Mouse (Mus musculus) urinary bladder, postnatal 14 days (tissue): ENCODE measurements around the gene Mamdc4.

Source experiments
- DNase-seq: peaks from one replicate; pipeline ENCODE4 v3.0.0; 2021; ENCODE audit warnings: low spot score

The Mamdc4 gene

DNA sequence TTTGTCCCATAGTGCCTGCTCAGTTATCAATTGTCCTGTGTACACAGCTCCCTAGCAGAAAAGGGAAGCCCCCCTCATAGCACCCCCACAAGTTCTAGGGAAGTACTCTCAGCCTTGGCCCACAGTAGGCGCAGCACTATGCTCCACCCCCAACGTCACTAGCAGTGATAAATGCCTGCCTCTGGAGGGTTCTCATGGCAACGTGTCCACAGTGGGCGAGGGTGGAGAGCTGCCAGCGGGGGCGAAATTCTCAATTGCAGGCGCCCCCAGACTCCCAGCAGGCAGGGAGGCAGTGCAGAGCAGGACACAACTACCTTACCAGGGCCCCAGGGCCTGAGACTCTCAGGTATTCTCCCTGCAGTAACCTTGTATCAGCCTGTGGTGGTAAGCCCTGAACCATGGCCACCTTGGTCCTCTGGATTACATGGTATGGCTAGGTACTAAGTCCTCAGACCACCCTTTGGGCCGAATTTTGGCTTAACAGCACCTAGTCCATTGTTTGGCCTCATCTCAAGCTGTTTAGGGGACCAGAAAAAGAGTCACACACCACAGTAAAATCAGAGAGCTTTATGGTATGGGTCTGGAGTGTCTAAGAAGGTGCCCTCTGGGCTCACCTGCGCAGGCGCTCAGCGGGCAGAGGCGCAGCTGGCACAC is 7.9 kb upstream of the Mamdc4 start:
- no peak for DNase-seq

DNA sequence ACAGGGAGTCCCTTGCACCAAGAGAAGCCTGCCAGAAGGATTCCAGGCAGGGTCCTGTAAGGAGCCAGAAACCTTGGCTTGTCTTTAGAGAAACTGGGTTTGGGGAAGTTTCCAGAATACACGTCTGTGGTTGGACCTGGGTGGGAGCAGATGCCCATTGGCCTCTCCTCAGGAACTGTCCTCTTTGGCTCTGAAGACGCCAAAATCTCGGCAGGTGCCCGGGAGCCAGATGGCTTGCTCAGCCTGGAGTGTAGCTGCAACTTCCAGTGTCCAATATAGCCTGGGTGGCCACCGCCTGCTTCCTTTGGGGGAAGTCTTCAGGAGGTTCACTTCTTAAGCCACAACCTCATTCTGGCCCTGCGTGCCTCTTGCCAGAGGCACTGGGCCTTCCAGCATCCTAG is 7.3 kb upstream of the Mamdc4 start:
- no peak for DNase-seq

DNA sequence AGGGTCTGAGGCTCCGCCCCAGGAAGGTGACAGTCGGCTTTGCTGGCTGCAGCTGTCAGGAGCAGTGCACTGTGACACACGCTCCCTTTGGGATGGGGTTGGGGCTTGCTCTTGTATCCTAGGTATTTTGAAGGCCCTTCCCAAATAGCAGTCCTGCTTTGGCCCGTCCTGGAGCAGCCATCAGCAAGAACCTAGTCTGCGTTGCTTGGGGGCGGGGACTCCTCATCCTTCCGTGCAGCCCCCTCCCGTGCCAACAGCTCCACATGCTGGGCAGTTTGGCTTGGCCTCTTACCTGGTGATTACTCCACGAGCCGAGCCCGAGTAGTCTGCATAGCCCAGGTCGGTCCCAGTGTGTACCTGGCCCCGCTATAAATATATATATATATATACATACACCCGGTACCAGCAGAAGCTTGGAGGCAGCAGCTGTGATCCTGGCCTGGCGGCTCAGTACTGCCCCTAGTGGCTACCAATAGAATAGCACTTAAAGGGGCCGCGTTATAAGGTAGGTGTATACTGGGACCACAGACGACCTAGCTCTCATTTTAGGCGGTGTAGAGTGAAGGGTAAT is 6.7 kb upstream of the Mamdc4 start, which contains the start of gene Ajm1:
Ajm1 (minus strand) TSS at position 464 of the 571 bp plus-strand sequence.
- no peak for DNase-seq

DNA sequence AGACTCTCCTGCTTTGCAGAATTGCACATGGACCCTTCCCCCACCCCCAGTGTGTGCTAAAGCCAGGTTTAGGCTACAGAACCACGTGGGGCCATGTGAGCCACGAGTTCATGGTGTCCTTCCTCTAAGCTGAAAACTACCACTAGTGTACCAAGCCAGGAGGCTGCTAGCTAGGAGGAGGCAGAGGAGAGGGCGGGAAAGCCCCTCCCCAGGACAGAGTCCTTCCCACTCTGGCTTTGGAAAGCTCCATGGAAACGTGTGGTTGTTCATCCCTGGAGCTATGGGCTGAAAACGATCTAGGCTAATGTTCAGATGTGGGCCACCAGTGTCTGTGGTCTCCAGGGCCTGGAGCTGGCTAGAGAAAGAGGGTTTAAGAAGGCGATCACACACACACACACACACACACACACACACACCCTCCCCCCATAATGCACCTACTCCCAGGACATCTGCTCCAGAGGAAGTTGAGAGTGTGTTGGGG is 6.0 kb upstream of the Mamdc4 start:
- no peak for DNase-seq

DNA sequence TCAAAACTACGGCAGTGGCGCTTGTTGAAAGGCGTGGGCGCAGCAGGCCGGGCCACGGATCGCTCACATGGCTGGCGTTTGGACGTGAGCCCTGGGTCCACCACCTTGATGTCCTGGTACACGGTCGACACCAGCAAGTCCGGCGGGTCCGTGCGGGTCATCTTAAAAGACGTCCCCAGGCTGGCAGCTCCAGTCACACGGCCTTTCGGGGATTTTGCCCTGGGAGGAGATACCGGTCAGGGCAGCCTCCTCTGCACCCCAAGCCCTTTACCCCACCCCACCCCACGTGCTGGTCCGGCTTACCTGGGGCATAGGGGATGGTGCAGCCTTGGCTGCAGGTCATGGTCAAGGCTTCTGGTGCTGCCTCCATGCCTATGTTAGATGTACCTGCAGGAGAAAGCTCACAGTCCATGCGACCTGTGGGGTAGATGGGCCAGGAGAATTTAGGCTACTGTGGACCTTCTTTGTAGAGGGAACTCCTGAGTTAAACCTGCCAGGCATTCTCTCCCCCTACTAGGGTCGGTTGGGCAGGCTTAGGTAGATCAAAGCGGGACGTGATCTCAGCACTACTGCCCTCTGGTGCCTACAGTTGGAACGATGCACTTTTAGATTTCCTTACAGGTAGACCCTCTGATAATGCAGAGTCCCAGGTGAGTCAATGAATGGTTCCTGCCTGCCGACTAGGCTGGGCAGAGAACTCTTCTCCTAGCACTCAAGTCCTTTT is 5.3 kb upstream of the Mamdc4 start:
- DNase-seq: no peak

DNA sequence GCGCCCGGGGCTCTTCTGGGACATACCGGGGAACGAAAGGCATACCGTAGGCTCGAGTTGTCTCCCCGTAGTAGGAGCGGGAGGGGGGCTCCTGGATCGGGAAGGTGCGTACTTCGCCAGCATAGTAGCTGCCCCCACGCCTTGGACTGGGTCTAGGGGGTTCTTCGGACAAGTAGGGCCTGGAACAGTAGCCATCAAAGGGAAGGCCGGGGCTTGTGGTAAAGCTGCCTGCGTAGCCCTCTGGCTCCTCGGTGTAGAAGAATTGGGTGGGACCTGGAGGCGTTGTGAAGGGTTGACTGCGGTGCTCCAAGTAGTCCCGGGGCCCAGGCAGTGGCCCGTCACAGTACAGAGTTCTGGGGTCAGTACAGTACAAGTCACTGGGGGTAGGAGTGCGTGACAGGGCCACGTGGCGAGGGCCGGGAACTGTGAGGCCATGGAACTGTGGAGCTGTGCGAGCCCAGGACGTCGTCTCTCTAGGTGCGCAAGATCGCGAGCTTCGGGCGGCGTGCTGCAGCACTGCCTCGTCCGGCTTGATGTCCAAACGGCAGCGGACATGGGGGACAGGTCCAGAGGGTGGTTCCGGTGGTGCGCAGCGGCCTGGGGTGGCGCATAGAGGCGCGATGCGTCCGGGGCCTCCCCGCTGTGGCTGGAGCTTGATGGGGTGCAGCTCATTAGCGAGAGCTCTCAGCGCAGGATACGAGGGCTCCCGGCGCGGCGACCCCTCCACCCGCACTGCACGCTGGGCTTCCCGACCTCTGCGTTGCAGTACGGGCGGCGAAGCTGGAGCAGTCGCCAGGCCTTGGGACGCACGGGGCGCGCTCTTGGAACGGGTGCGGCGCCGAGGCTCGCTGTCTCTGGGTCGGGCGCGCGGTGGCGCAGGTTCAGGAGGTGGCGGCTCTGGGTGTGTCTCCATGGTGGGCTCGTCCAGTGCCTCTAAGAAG is 4.4 kb upstream of the Mamdc4 start:
- no peak for DNase-seq

DNA sequence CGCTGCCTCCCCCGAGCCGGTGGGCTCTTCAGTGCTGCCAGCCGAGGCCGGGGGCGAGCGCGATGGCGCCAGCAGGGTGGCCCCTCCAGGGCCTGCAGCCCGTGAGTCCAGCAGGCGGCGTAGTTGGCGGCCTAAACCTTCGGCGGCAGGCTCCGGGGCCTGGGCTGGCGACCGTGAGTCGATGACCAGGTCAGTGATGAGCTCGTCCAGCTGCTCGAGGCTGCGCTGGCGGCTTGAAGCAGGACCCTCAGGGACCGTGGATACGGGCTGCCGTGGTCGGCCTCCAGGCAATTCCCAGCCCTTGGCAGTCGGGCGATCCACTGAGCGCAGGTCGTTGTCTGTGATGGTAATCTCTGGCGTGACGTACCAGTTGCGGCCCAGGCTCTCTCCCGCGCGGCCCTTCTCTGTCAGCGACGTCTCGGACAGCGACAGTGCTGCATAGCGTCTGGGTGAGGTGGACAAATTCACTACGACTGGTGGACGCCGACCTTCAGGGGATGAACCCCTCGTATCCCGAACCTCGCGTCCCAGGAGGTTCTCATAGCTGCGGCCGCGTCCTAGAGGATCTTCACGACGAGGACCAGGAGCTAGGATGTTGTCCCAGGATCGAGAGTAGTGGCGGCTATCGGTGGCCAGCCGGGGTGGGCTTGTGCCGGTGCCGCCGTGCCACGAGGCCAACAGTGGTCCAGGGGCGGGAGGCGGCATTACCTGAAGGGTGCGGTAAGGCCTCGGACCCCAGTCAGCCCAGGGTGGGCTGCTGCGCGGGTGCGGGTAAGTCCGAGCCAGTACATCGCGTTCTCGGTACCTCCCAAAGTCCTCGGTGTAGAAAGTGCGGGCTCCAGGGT is 3.5 kb upstream of the Mamdc4 start:
- DNase-seq: no peak

DNA sequence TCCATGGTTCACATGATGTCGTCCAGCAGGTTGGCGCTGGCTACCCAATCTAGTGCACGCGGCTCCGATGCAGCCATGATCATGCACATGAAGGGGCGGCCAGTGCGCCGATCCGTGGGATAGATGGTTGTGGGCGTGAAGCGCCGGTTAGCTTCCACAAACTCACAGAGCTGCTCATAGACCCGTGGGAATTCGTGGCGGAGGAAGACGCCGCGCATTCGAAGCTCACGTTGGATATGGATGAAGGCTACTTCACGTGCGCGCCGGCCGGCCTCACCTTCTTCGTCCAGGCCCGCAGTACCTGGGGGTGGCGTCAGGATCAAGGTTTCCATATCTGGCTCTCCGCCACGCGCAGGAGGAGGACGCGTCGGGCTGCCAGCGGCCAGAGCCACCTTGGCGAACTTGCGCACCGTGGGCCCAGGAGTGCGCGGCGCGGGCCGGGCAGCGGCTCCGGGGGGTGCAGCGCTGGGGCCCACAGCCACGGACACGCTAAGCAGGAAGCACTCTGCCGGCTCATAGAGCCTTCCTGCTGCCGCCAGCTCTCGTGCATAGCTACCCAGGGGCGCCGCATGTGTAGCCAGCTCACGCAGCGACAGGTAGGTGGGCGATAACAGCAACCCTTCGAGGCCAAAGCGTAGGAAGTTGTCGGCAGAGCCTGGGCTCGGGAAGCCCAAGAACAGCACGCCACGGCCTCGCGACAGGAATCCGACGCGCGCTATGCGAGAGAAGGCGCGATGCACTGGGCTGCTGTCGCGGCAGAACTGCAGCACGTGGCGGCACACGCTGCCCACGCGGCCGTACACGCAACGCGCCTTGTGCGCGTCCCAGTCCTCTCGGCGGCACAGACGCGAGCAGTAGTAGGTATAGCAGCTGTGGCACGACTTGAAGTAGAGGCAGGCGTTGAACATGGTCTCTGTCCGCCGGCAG is 2.6 kb upstream of the Mamdc4 start:
- DNase-seq: no peak

DNA sequence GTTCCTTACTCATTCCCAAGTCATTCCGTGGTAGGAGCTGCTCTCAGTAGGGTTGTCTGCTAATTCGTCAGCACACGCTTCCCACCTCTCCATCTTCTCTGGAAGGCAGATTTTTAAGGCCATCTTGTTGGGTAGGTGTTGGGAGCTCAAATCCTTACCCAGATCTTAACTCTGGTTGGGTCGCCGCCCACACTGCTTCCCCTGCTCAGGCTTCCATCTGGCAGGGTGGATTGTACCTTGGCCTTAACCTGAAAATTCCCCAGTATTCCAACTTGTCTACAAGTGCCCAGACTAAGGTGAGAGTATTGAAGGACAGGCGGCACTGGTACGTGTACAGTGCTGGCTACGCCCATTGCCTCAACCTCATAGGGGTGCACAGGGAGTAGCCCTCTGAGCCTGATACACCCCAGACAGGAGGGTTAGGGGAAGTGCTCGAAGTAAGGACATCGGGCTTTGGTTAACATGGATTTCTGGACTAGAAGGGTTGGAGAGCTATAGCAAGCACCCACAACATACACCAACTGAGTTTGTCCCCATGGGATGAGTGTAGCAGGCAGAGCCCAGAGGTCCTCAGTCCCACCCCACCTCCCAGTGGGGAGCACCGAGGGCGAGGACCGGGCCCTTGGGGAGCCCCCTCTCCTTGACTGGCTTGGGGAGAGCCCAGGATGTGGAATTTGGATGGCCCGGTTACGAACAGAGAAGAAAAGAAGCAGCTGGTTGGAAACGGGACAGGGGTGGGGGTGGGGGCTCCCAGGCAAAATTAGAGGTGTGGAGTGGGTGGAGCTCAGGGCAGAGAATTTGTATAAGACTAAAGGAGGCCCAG is 1.6 kb upstream of the Mamdc4 start:
- no peak for DNase-seq

DNA sequence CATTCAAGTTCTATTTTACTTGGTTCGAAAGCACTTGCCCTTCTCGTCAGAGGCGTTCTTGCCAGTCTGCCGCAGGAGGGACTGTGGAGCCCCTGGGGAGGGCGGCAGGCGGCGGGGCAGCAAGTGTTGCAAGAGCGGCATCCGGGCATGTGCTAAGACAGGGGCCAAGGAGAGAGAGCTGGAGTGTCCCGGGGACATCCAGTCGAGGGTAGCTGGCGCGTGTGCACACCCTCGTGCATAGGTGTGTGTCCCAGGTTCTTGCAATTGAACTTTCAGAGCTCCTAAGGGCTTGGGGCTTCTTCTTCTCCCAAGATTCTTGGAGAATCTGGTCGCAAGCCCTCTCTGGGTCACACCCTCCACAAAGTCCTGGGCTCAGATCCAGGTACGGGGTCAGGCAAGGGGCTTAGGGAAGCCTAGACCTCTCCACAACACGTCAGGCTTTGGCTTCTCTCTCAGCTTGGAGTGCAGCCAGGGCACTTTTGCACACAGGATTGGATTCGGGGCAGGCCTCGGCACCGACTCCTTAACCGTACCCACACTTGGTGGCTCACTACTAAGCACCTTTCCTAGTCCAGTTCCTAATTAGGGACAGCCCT is 885 bp upstream of the Mamdc4 start:
- DNase-seq: no peak

DNA sequence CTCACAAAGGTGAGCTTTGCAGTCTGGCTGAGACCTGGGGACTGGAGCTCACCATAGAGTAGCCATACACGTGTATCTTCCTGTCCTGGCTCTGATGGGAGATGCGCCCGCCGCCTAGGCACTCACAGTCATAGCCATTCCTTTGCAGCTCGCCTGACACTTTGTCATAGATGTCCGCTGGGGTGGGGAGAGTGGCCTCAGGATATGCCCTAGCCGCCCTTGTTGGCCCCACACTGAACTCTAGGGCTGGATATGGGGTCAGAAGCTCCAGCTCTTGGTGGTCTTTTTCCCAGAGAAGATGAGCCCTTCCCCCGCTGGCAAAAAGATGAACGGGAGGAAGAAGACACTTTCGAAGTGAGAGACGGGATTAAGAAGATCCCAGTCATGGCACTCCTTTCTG is 509 bp downstream of the Mamdc4 start:
- no peak for DNase-seq

DNA sequence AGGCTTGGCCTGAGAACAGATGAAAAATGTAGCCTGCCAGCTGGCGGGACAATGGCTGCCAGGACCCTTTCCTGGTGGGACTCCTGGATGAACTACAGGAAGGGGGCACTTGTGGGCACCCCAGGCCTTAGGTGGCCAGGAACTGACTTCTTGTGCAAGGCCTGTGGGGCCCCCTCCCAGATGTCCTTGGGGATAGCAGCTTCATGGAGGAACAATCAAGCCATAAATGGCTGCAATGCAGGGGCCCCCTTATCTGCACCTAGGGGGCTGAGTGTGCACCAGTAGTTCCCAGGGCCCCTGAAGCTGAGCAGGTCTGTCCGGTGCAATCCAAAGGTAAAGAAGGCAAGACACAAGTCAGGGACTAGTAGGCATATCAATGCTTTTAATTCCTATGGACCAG is 1.6 kb downstream of the Mamdc4 start:
- DNase-seq: no peak

DNA sequence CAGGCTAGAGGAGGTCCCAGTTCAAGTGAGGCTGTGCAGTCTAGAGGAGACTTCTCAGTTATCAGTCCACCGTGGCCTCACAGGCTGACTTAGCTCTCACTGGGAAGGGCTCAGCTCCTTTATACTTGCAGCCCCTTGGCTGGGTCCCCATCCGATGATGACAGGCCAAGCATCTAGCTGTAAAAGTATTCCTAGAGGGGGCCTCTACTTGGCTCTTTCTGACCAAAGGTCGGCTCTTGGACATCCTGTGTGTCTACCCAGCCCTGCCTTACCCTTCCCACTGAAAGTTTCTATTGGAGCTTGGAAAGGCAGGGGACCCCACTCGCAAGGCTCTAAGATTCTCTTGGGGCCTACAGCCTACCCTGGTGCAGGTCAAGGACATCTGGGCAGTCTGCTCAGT is 3.4 kb downstream of the Mamdc4 start:
- DNase-seq: no peak

DNA sequence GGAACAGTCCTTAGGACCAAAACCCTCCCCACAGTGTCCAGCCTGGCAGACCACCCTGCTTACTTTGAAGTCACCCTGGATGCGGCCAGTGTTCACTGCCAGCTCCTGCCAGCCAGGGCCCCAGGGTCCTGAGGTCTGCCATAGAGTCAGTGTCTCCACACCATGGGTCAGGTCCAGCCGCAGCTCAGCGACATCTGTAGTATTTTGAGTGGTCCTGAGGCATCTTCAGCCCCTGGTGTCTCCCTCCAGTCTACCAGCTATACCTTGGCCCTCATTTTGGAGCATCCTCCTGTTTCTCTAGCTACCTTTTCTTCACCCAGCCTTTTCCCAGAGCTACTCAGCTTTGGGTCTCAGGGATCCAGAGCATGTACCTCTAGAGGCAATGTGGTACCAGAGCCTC is 5.3 kb downstream of the Mamdc4 start:
- no peak for DNase-seq

DNA sequence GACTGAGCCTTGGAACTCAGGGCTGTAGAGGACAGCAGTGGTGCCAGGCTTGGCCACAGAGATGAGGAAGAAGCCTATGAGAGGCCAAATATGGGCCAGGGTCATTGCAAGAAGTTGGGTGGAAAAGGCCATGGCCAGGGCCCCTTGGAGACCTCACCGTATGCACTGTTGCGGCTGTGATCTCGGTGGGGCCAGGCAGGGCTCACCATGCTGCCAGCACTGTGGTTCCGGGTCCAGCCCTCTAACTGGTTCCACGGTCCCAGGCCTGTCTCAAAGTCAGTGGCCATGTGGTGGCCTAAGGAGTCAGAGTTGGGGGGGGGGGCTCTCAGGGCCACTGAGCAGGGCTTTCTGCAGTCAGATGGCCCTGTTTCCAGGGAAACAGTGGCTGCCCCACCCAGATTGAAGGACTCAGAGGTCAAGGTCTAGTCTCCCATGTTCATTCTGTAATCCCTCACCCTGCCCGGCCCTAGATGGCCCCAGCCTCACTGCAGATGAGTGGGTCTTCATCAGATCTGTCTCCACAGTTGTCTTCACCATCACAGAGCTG is 6.1 kb downstream of the Mamdc4 start:
- no peak for DNase-seq

DNA sequence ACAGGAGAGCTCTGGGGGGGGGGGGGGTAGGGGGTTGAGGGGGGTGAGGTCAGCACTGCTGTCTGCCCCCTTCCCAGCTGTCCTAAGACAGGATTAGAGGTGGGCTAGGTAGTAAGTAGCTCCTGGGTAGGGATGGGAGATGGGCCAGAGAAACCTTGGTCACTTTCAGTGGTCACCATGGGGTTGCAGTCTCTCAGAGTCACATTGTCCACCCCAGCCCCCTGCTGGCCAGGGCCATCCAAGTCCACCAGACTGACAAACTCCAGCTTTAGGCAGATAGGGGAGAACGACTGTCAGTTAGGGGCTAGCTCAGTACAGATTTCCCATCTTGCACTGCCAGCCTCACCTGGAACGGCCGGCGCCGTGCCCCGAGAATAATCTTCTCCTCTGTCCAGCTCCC is 8.1 kb downstream of the Mamdc4 start:
- DNase-seq: no peak

DNA sequence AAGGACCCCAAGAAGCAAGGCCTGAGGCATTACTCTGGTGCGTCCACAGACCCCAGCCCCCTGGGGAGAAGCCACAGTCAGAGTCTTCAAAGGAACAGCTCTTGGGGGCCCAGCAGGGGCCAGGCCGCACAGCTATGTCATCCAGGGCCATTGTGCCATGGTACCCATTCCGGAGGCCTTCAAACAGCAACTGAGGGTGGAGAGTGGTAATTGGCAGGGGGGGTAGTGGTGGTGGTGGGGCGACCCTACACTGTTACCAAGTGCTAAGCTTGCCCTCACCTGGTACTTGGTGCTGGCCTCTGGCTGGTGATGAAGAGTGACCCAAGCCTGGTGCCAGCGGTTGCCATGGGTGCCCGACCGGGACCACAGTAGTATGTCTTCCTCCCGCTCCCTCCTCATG is 8.9 kb downstream of the Mamdc4 start:
- no peak for DNase-seq

DNA sequence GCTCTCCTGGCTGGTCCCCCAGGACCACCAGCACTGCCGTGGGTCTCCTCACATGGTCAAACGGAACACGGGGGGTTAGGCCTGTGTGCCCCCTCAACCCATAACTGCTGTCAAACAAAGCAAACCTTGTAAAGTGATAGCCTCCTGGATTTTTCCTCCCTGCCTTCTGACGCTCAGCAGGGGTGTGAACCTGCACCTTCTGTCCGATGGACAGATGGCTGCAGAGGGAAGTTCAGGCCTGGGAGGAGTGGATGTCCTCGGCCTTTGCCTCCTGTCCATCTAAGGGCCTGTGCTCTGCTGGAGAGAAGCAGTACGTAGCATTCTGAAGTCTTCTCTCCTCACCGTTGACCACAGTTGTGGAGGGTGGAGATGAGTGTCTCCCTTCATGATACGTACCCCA is 12.7 kb downstream of the Mamdc4 start:
- no peak for DNase-seq

DNA sequence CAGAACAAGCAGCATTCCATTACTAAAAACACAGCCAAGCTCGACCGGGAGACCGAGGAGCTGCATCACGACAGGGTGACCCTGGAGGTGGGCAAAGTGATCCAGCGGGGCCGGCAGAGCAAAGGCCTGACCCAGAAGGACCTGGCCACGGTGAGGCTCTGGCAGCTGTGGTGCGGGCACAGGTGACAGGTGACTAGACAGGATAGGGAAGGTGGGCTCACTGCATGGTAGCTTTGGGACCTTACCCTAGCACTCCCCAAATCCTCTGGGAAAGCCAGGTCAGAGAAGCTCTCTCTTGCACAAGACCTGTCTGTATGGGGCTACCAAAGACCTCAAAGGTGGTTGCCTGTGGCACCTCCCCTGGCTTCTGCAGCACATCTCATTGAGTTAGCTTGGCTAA is 14.1 kb downstream of the Mamdc4 start:
- no peak for DNase-seq
